Mouse (Mus musculus) MEL (cell line): ENCODE results near the gene Foxa2. TPM values are rescaled to one million over a fixed set of nuclear protein-coding genes. Genes with fewer than 3 reads are reported as not detected.

Source experiments
- DNase-seq: peaks from one replicate; pipeline ENCODE4 v3.0.0; 2011; ENCODE audit warnings: low read depth, low spot score
- H3K27ac ChIP-seq: 2 replicates; pipeline ENCODE4 v1.5.1; 2012; ENCODE audit warnings: low read depth, mild to moderate bottlenecking, control low read depth, low read length, moderate library complexity; ENCODE audit not compliant: control insufficient read depth
- H3K27me3 ChIP-seq, 2 experiments: fragments of 150-350 bp in 1 of 2; sonication (generic) in 1 of 2; 2 replicates each; pipeline ENCODE4 v1.6.1; 2012; ENCODE audit warnings: low read length in 2 of 2, mild to moderate bottlenecking in 2 of 2, improper control_type of control experiment in 1 of 2, moderate library complexity in 1 of 2; ENCODE audit not compliant: insufficient read depth in 2 of 2, control insufficient read depth in 1 of 2
- H3K36me3 ChIP-seq, 2 experiments: 2 replicates each; pipeline ENCODE4 v1.6.1; 2012 to 2014; ENCODE audit warnings: low read length in 2 of 2, improper control_type of control experiment in 1 of 2, inconsistent platforms in 1 of 2, mild to moderate bottlenecking in 1 of 2; ENCODE audit not compliant: insufficient read depth in 2 of 2, control insufficient read depth in 1 of 2
- H3K4me1 ChIP-seq, 2 experiments: fragments of 150-350 bp in 1 of 2; sonication (generic) in 1 of 2; 2 replicates each; pipeline ENCODE4 v1.6.1; 2012; ENCODE audit warnings: low read length in 2 of 2, improper control_type of control experiment in 1 of 2, mild to moderate bottlenecking in 1 of 2; ENCODE audit not compliant: insufficient read depth in 2 of 2, control insufficient read depth in 1 of 2
- H3K4me3 ChIP-seq, 2 experiments: fragments of 150-350 bp in 1 of 2; sonication (generic) in 1 of 2; 2 replicates each; pipeline ENCODE4 v1.5.1; 2012; ENCODE audit warnings: low read depth in 2 of 2, low read length in 2 of 2, mild to moderate bottlenecking in 2 of 2, moderate library complexity in 2 of 2, control low read depth in 1 of 2, improper control_type of control experiment in 1 of 2; ENCODE audit not compliant: control insufficient read depth in 1 of 2, insufficient read depth in 1 of 2
- H3K79me2 ChIP-seq: 2 replicates; pipeline ENCODE4 v1.6.1; 2012; ENCODE audit warnings: mild to moderate bottlenecking, low read length, moderate library complexity; ENCODE audit not compliant: control insufficient read depth, poor library complexity, insufficient read depth
- H3K9ac ChIP-seq: 2 replicates; pipeline ENCODE4 v1.6.1; 2012; ENCODE audit warnings: low read depth, mild to moderate bottlenecking, control low read depth, low read length, moderate library complexity; ENCODE audit not compliant: control insufficient read depth, poor library complexity, severe bottlenecking
- H3K9me3 ChIP-seq: fragments of 150-350 bp; sonication (generic); replicated peaks from 2 replicates; pipeline ENCODE4 v1.6.1; 2012; ENCODE audit warnings: mild to moderate bottlenecking, low read length, improper control_type of control experiment, moderate library complexity; ENCODE audit not compliant: insufficient read depth
- BHLHE40 ChIP-seq: IDR thresholded peaks from 2 replicates; pipeline ENCODE4 v1.6.1; 2012; ENCODE audit warnings: low read depth, mild to moderate bottlenecking, inconsistent platforms, low read length, improper control_type of control experiment, borderline replicate concordance
- CHD1 ChIP-seq: IDR thresholded peaks from 2 replicates; pipeline ENCODE4 v1.6.1; 2012; ENCODE audit warnings: low read depth, mild to moderate bottlenecking, inconsistent platforms, low read length, improper control_type of control experiment
- CHD2 ChIP-seq: IDR thresholded peaks from 2 replicates; pipeline ENCODE4 v1.6.1; 2011; ENCODE audit warnings: low read length, improper control_type of control experiment
- CTCF ChIP-seq, 3 experiments: IDR thresholded peaks in 2 of 3; conservative IDR thresholded peaks in 1 of 3; 2 replicates each; pipeline ENCODE4 v1.5.1; 2011 to 2012; ENCODE audit warnings: low read length in 3 of 3, low read depth in 2 of 3, mild to moderate bottlenecking in 2 of 3, improper control_type of control experiment in 1 of 3, inconsistent platforms in 1 of 3, mixed read lengths in 1 of 3, moderate library complexity in 1 of 3; ENCODE audit not compliant: control insufficient read depth in 1 of 3, insufficient read depth in 1 of 3, poor library complexity in 1 of 3, severe bottlenecking in 1 of 3
- E2F4 ChIP-seq: IDR thresholded peaks from 2 replicates; pipeline ENCODE4 v1.6.1; 2011; ENCODE audit warnings: low read depth, low read length, improper control_type of control experiment, borderline replicate concordance
- ELF1 ChIP-seq: IDR thresholded peaks from 2 replicates; pipeline ENCODE4 v1.6.1; 2014; ENCODE audit warnings: low read depth, mild to moderate bottlenecking, inconsistent platforms, low read length, improper control_type of control experiment, moderate library complexity
- EP300 ChIP-seq, 2 experiments: IDR thresholded peaks; 2 replicates each; pipeline ENCODE4 v1.6.1; 2011; ENCODE audit warnings: improper control_type of control experiment in 2 of 2, low read length in 2 of 2, low read depth in 1 of 2, mild to moderate bottlenecking in 1 of 2
- ETS1 ChIP-seq: IDR thresholded peaks from 2 replicates; pipeline ENCODE4 v1.6.1; 2012; ENCODE audit warnings: low read depth, mild to moderate bottlenecking, inconsistent platforms, low read length, improper control_type of control experiment, moderate library complexity
- GABPA ChIP-seq: IDR thresholded peaks from 2 replicates; pipeline ENCODE4 v1.6.1; 2012; ENCODE audit warnings: low read depth, mild to moderate bottlenecking, inconsistent platforms, low read length, improper control_type of control experiment, moderate library complexity
- HCFC1 ChIP-seq: IDR thresholded peaks from 2 replicates; pipeline ENCODE4 v1.6.1; 2012; ENCODE audit warnings: low read depth, mild to moderate bottlenecking, inconsistent platforms, low read length, improper control_type of control experiment, moderate library complexity
- MAX ChIP-seq: IDR thresholded peaks from 2 replicates; pipeline ENCODE4 v1.6.1; 2011; ENCODE audit warnings: low read length, improper control_type of control experiment
- MAZ ChIP-seq: IDR thresholded peaks from 2 replicates; pipeline ENCODE4 v1.6.1; 2012; ENCODE audit warnings: low read depth, mild to moderate bottlenecking, inconsistent platforms, low read length, improper control_type of control experiment
- MEF2A ChIP-seq: IDR thresholded peaks from 2 replicates; pipeline ENCODE4 v1.6.1; 2014; ENCODE audit warnings: low read depth, mild to moderate bottlenecking, inconsistent platforms, low read length, improper control_type of control experiment; ENCODE audit not compliant: poor library complexity, insufficient replicate concordance, severe bottlenecking; ENCODE audit errors: extremely low read depth
- MXI1 ChIP-seq: IDR thresholded peaks from 2 replicates; pipeline ENCODE4 v1.6.1; 2011; ENCODE audit warnings: mild to moderate bottlenecking, low read depth, low read length, improper control_type of control experiment
- MYB ChIP-seq: IDR thresholded peaks from 2 replicates; pipeline ENCODE4 v1.6.1; 2011; ENCODE audit warnings: mild to moderate bottlenecking, low read depth, low read length, improper control_type of control experiment
- POLR2A ChIP-seq, 2 experiments: IDR thresholded peaks; 2 replicates each; pipeline ENCODE4 v1.6.1; 2011 to 2012; ENCODE audit warnings: low read length in 2 of 2, mild to moderate bottlenecking in 2 of 2, control low read depth in 1 of 2, improper control_type of control experiment in 1 of 2, low read depth in 1 of 2, moderate library complexity in 1 of 2; ENCODE audit not compliant: control insufficient read depth in 1 of 2, insufficient read depth in 1 of 2, poor library complexity in 1 of 2
- POLR2AphosphoS5 ChIP-seq: IDR thresholded peaks from 2 replicates; pipeline ENCODE4 v1.6.1; 2012; ENCODE audit warnings: low read depth, borderline replicate concordance, mild to moderate bottlenecking, inconsistent platforms, low read length, moderate library complexity, mixed read lengths
- RAD21 ChIP-seq: IDR thresholded peaks from 2 replicates; pipeline ENCODE4 v1.6.1; 2011; ENCODE audit warnings: mild to moderate bottlenecking, low read depth, low read length, improper control_type of control experiment
- SIN3A ChIP-seq: IDR thresholded peaks from 2 replicates; pipeline ENCODE4 v1.6.1; 2012; ENCODE audit warnings: low read length, improper control_type of control experiment, inconsistent platforms
- SMC3 ChIP-seq: IDR thresholded peaks from 2 replicates; pipeline ENCODE4 v1.6.1; 2011; ENCODE audit warnings: low read depth, low read length, improper control_type of control experiment
- TAL1 ChIP-seq: IDR thresholded peaks from 2 replicates; pipeline ENCODE4 v1.6.1; 2012; ENCODE audit warnings: mild to moderate bottlenecking, inconsistent platforms, low read length, moderate library complexity, mixed read lengths
- TBP ChIP-seq: IDR thresholded peaks from 2 replicates; pipeline ENCODE4 v1.8.0; 2011; ENCODE audit warnings: low read depth, low read length, improper control_type of control experiment
- TCF12 ChIP-seq: IDR thresholded peaks from 2 replicates; pipeline ENCODE4 v1.6.1; 2014; ENCODE audit warnings: low read depth, mild to moderate bottlenecking, inconsistent platforms, low read length, improper control_type of control experiment, moderate library complexity
- USF1 ChIP-seq: IDR thresholded peaks from 2 replicates; pipeline ENCODE4 v1.6.1; 2014; ENCODE audit warnings: low read depth, mild to moderate bottlenecking, inconsistent platforms, low read length, improper control_type of control experiment, moderate library complexity
- USF2 ChIP-seq, 2 experiments: IDR thresholded peaks; 2 replicates each; pipeline ENCODE4 v1.6.1; 2011 to 2012; ENCODE audit warnings: improper control_type of control experiment in 2 of 2, low read length in 2 of 2, borderline replicate concordance in 1 of 2, inconsistent platforms in 1 of 2, low read depth in 1 of 2, mild to moderate bottlenecking in 1 of 2; ENCODE audit not compliant: insufficient read depth in 1 of 2
- ZKSCAN1 ChIP-seq: IDR thresholded peaks from 2 replicates; pipeline ENCODE4 v1.6.1; 2012; ENCODE audit warnings: low read depth, mild to moderate bottlenecking, inconsistent platforms, low read length, improper control_type of control experiment, moderate library complexity
- ZMIZ1 ChIP-seq: IDR thresholded peaks from 2 replicates; pipeline ENCODE4 v1.6.1; 2012; ENCODE audit warnings: low read depth, mild to moderate bottlenecking, inconsistent platforms, low read length, improper control_type of control experiment, moderate library complexity
- ZNF384 ChIP-seq: IDR thresholded peaks from 2 replicates; pipeline ENCODE4 v1.6.1; 2012; ENCODE audit warnings: low read depth, mild to moderate bottlenecking, inconsistent platforms, low read length, improper control_type of control experiment
- polyA plus RNA-seq, 2 experiments: library from polyadenylated mRNA; stranded (reverse) in 1 of 2; unstranded in 1 of 2; fragments of >175 nt in 1 of 2; fragments of >200 nt in 1 of 2; gene quantifications; 2 replicates each; pipeline versions ENCODE4 v1.2.1 to v1.2.4; 2012; ENCODE audit warnings: low replicate concordance in 2 of 2, low read depth in 1 of 2; ENCODE audit not compliant: insufficient read length in 2 of 2, insufficient read depth in 1 of 2, missing spikeins in 1 of 2
- total RNA-seq: library from RNA; depleted of rRNA; stranded (reverse); fragments of 300-350 nt; gene quantifications from 2 replicates; pipeline ENCODE4 v1.2.3, GENCODE M21; 2012

Gene Foxa2
- total and polyA plus RNA-seq, 3 experiments = not detected

DNA sequence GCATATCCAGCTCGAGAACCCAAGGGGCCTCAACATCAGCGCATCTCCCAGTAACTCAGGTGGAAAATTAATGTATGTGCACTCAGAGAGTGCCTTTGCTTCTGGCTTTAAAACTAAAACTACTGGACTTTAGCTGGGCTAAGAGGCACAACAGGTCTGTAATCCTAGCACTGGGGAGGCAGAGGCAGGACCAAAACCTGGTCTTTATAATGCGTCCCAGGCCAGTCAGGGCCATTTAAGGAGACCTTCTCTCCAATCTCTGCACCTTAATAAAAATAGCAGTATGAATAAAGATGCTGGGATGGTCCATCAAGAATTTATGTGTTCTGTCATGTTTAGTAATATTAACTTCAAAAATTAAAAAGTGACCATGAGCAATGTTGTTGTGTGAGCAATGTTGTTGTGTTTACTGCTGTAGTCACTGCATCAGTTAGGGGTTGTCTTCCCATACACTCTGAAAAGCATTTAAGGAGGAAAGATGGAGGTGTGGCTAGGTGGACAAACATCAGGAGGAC, 4.6 kb downstream of the Foxa2 start:
- H3K4me1 ChIP-seq = no peaks in the 10 kb centered on the region
- no peak overlapping the region for H3K27ac ChIP-seq
- no peak overlapping the region for H3K4me3 ChIP-seq
- DNase-seq = no peak
- no peaks in the 10 kb centered on the region for H3K36me3 ChIP-seq
- no peaks in the 10 kb centered on the region for H3K9me3 ChIP-seq
- no peaks in the 10 kb centered on the region for H3K79me2 ChIP-seq
- H3K27me3 ChIP-seq = no peaks in the 10 kb centered on the region
- H3K9ac ChIP-seq = no peak overlapping the region
- TF ChIP-seq MEF2A = no peak
- no peak for TF ChIP-seq ZMIZ1
- TF ChIP-seq MXI1 = no peak
- TF ChIP-seq POLR2A (IDR thresholded peaks at IDR 0.05; ENCODE audit: control insufficient read depth in 1 of 2, insufficient read depth in 1 of 2, low read depth in 1 of 2, low read length in 2 of 2, poor library complexity in 1 of 2) = no peak
- TF ChIP-seq CHD1 = no peak
- no peak for TF ChIP-seq ELF1
- TF ChIP-seq MAZ = no peak
- no peak for TF ChIP-seq TAL1
- TF ChIP-seq TBP = no peak
- no peak for TF ChIP-seq ZNF384
- TF ChIP-seq USF1 = no peak
- TF ChIP-seq POLR2AphosphoS5 = no peak
- TF ChIP-seq ZKSCAN1 = no peak
- no peak for TF ChIP-seq TCF12
- TF ChIP-seq ETS1 = no peak
- no peak for TF ChIP-seq SIN3A
- no peak for TF ChIP-seq CTCF (IDR thresholded peaks at IDR 0.05 in 2 of 3, conservative IDR thresholded peaks at IDR 0.05 in 1 of 3; ENCODE audit: control insufficient read depth in 1 of 3, insufficient read depth in 1 of 3, low read depth in 2 of 3, low read length in 3 of 3, poor library complexity in 1 of 3, severe bottlenecking in 1 of 3)
- no peak for TF ChIP-seq MYB
- TF ChIP-seq BHLHE40 = no peak
- TF ChIP-seq, all 39 proteins: peak for 0

GRCm38 (mm10) chr2:148041381-148041780, 5.4 kb downstream of the Foxa2 start:
- DNase-seq = no peak
- Histone ChIP-seq H3K4me3 (no peak overlapping the region), H3K9me3 (no peaks in the 10 kb centered on the region), H3K27me3 (no peaks in the 10 kb centered on the region), H3K4me1 (no peaks in the 10 kb centered on the region), H3K79me2 (no peaks in the 10 kb centered on the region), H3K36me3 (no peaks in the 10 kb centered on the region), H3K9ac (no peak overlapping the region), H3K27ac (no peak overlapping the region)
- TF ChIP-seq CHD2 (no peak), ZKSCAN1 (no peak), EP300 (IDR thresholded peaks at IDR 0.05; ENCODE audit: low read depth in 1 of 2, low read length in 2 of 2) (no peak), MXI1 (no peak), SIN3A (no peak), E2F4 (no peak), RAD21 (no peak), GABPA (no peak), HCFC1 (no peak), TAL1 (no peak), MAX (no peak), ETS1 (no peak), CTCF (IDR thresholded peaks at IDR 0.05 in 2 of 3, conservative IDR thresholded peaks at IDR 0.05 in 1 of 3; ENCODE audit: control insufficient read depth in 1 of 3, insufficient read depth in 1 of 3, low read depth in 2 of 3, low read length in 3 of 3, poor library complexity in 1 of 3, severe bottlenecking in 1 of 3) (no peak), TCF12 (no peak), USF2 (IDR thresholded peaks at IDR 0.05; ENCODE audit: borderline replicate concordance in 1 of 2, insufficient read depth in 1 of 2, low read depth in 1 of 2, low read length in 2 of 2) (no peak), BHLHE40 (no peak), SMC3 (no peak)
